Mouse (Mus musculus) olfactory bulb, adult 2 months (tissue): ENCODE results near the gene R3hdml. TPM values are rescaled to one million over a fixed set of nuclear protein-coding genes. Genes with fewer than 3 reads are reported as not detected.

Experiments used
- H3K27ac ChIP-seq: fragments of 200-500 bp; 2 replicates; pipeline ENCODE4 v1.5.1; 2012; ENCODE audit warnings: low read depth, low read length; ENCODE audit not compliant: insufficient read depth
- H3K4me1 ChIP-seq: fragments of 200-500 bp; 2 replicates; pipeline ENCODE4 v1.6.1; 2012; ENCODE audit warnings: low read length; ENCODE audit not compliant: control insufficient read depth, insufficient read depth
- H3K4me3 ChIP-seq: fragments of 200-500 bp; 2 replicates; pipeline ENCODE4 v1.5.1; 2012; ENCODE audit warnings: mild to moderate bottlenecking, low read depth, low read length, moderate library complexity; ENCODE audit not compliant: insufficient read depth
- CTCF ChIP-seq: fragments of 200-500 bp; IDR thresholded peaks from 2 replicates; pipeline ENCODE4 v1.5.1; 2012; ENCODE audit warnings: low read depth, mild to moderate bottlenecking, low read length, moderate library complexity; ENCODE audit not compliant: insufficient read depth
- POLR2A ChIP-seq: fragments of 200-500 bp; IDR thresholded peaks from 2 replicates; pipeline ENCODE4 v1.6.1; 2012; ENCODE audit warnings: mild to moderate bottlenecking, low read depth, low read length, moderate library complexity; ENCODE audit not compliant: insufficient read depth
- WGBS: fragments of 180-500 bp; shearing (Covaris S2); methylation state at CpG from one replicate; pipeline ENCODE4 v1.1.7; 2018; 5-methylcytosine and 5-hydroxymethylcytosine counted together
- polyA plus RNA-seq: library from polyadenylated mRNA; stranded (reverse); fragments of >200 nt; gene quantifications from 2 replicates; pipeline ENCODE4 v1.2.4, GENCODE M21; 2012; ENCODE audit warnings: low replicate concordance; ENCODE audit not compliant: missing spikeins, insufficient read depth, insufficient read length

R3hdml gene
- polyA plus RNA-seq, 1 experiment: not detected

DNA sequence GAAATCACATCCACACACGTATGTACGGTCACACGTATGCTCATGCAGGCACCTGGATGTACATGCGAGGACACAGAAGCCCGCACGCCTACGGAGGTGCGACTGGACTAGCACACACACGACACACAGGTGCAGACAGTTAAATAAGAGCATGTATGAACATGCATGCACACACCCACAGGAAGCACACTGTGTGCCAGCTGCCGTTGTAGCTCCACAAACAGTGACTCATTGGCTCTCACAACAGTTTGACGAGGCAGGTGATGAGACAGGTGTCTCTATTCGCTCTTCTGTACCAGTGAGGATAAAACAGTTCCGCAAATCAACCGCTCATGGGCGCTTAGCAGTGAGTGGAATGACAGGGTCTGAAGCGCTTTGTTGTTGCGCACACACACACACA is 1.5 kb upstream of the R3hdml start:
- WGBS: 90% methylated on average over 17 of the region's 17 CpGs
- Histone ChIP-seq H3K4me3 (no peak overlapping the region), H3K4me1 (no peaks in the 10 kb centered on the region), H3K27ac (no peak overlapping the region)
- TF ChIP-seq CTCF (no peak), POLR2A (no peak)

DNA sequence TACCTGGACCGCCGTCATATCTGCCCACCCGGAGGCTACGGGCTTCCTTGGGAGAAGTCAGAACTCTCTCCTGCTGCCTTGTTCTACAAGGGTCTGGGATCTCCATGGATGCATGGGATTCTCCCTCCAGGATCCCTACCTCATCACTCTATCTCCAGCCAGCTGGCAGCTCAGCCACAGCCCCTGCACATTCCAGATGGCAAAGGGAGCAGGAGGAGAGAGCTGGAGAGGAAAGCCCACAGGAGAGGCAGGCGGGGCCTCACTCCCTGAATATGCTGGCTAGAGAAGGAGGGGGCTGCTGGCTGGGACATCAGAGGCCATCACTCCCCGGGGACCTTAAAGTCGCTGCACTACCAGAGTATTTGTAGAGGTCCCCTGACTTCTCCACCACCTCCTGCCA is 767 bp upstream of the R3hdml start:
- TF ChIP-seq CTCF (no peak), POLR2A (no peak)
- H3K27ac ChIP-seq: no peak overlapping the region
- H3K4me1 ChIP-seq: no peaks in the 10 kb centered on the region
- WGBS: 69% methylated on average over 7 of the region's 7 CpGs
- H3K4me3 ChIP-seq: no peak overlapping the region

DNA sequence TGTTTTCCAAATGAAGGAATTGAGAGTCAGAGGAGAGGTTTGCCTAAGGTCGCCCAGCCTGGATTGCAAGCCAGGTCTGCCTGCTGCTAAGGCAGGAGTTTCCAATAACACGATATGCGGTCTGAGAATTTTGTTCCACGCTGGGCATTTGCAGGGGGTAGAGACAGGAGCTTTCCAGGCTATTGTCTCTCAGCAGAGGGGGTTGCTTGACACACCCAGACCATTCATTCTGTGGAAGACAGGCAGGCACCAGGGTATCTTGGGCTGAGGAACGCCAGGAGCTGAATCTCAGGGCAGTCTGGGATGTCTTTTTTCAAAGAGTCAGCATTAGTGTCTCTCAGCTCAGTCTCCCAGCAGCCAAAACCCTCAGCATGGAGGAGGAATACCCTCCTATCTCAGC is 913 bp downstream of the R3hdml start:
- no peak overlapping the region for H3K27ac ChIP-seq
- WGBS: 45% methylated on average over 5 of the region's 5 CpGs
- no peak overlapping the region for H3K4me3 ChIP-seq
- TF ChIP-seq CTCF (no peak), POLR2A (no peak)
- no peaks in the 10 kb centered on the region for H3K4me1 ChIP-seq

DNA sequence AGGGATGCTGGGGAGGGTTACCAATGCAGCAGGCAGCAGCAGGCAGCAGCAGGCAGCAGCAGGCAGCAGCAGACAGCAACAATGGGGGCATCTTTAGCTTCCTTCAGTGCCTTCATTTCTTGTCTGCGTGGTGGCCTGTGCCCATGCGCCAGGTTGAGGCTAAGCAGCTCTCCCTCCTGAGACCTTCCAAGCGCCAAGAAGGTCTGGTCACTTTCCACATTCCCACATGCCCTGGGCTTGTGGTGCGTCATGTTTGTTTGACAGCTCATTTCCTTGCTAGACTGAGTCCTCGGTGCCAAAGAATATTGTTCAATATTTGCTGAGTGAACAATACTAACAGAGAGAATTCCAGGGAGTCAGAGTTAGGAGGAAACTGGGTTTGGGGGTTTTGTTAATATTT is 1.9 kb downstream of the R3hdml start:
- Histone ChIP-seq H3K4me3 (no peak overlapping the region), H3K4me1 (no peaks in the 10 kb centered on the region), H3K27ac (no peak overlapping the region)
- 65% methylated on average over 5 of the region's 5 CpGs for WGBS
- TF ChIP-seq CTCF: no peak
- no peak for TF ChIP-seq POLR2A

DNA sequence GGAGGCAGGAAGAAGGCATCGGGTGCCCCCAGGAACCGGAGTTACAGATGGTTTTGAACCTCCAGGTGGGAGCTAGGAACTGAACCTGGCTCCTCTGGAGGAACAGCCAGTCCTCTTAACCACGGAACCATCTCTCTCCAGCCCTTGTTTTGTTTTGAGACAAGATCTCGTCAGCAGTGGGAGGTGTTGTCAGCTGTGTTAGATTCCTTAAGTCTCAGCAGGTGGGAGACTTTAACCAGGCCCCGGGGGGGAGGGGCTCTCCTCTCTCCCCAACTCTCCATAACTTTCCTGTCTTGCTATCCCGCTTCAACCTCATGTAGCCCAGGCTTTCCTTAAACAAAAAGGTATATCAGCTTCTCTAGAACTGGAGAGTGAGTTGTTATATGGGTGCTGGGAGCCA is 2.3 kb downstream of the R3hdml start:
- Histone ChIP-seq H3K27ac (no peak overlapping the region), H3K4me1 (no peaks in the 10 kb centered on the region), H3K4me3 (no peak overlapping the region)
- TF ChIP-seq POLR2A: no peak
- TF ChIP-seq CTCF: no peak
- WGBS: 58% methylated on average over 6 of the region's 6 CpGs

DNA sequence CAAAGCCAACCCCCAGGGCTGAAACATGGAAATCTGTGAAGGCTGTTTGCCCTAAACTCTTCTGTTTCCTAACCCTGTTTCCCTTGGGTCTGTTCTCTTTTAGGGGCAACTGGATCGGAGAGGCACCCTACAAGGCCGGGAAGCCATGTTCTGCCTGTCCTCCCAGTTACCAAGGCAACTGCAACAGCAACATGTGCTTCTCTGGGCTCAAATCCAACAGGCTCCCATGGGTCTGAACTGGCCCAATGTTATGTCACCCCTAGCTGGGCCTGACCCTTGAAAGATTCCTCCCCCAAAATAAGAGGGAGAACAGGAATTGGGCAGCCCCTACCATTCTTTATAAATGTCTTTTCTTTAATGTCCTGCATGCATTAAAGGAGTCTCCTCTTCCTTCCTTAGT is 10.1 kb downstream of the R3hdml start:
- 34% methylated on average over 2 of the region's 2 CpGs for WGBS

DNA sequence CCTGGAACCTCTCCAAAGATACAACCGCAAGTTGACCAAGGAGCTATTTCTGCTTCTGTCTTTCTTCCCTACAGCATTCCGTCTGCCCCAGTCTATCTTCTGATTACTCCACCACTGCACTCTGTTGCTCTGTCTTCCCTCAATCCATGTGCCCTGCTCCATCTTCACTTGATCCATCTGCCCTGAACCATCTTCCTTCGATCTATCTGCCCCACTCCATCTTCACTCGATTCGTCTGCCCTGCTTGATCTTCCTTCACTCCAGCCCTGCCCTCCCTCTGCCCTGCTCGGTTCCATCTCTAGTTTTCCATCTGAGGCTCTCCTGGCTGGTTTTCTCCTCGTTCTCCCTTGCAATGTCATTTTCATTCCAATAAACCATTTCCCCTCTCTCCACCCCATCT is 11.1 kb downstream of the R3hdml start:
- H3K4me1 ChIP-seq: no peaks in the 10 kb centered on the region
- TF ChIP-seq CTCF (no peak), POLR2A (no peak)
- H3K4me3 ChIP-seq: no peak overlapping the region
- no peak overlapping the region for H3K27ac ChIP-seq
- WGBS: 81% methylated on average over 7 of the region's 7 CpGs

More for the DNA sequence above, 10.1 kb downstream of the R3hdml start:
- TF ChIP-seq CTCF (no peak), POLR2A (no peak)
- Histone ChIP-seq H3K4me3 (no peak overlapping the region), H3K27ac (no peak overlapping the region), H3K4me1 (no peaks in the 10 kb centered on the region)

DNA sequence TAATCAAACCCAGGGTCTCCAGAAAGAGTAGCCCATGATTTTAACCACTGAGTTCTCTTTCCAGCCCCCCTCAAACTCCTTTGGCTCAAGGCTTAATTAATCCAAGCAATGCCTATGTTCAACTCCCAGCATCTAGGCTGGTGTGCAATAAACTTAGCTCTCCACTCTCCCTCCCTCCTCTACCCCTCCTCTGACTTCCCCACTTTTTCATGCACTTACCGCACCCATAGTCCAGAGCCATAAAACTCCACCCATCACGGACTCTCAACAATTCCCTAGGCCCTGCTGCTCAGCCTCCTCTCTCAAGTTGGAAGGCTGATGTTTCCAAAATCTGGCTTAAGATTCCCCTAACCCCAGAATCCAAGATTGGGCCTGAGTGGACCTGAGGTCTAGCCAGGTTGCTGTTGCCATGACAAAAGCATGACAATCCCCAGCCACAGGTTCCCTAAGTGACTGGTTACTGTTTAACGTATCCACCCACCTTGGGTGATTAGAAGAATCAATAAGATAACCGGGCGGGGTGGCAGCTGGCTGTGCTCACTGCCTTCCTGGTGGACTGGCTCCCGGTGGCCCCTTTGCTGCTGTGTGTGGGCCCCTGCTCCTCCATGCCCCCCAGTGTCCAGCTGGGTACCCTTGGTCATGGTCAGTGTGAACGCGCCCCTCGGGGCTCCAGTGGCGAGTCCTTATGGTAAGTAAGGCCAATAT is 14.3 kb downstream of the R3hdml start, which contains the start of gene Hnf4a:
TSS of gene Hnf4a (plus strand) at position 509 of the 705 bp plus-strand sequence.
- TF ChIP-seq CTCF: no peak
- no peak for TF ChIP-seq POLR2A
- WGBS: 89% methylated on average over 10 of the region's 10 CpGs

DNA sequence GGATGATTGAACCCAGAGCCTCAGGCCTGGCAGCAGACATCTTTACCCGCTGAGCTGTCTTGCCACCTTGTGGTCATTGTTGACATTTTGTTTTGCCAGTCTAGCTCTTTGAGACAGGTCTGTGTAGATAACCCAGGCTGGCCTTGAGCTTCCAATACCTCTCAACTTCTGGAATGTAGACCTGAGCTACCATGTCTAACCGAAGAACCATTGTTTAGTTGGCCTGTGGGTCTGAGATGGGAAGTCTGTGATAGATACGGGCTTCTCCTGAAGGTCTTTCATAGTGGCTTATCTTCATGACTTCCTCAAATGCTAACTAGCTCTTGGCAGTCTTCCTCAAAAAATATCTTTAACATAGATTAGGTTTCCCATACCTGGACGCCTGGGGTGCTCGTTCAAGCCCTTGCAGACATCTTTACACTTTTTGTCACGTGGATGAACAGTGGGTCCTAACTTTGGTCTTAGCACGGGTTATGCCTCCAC is 33.7 kb downstream of the R3hdml start:
- 94% methylated on average over 7 of the region's 7 CpGs for WGBS
- TF ChIP-seq POLR2A (no peak), CTCF (no peak)

More for the DNA sequence above, 14.3 kb downstream of the R3hdml start, which contains the start of gene Hnf4a:
- Histone ChIP-seq H3K4me3 (no peak within 1 kb of the TSS), H3K4me1 (no peaks in the 10 kb centered on the region), H3K27ac (no peak within 1 kb of the TSS)

More for the DNA sequence above, 33.7 kb downstream of the R3hdml start:
- Histone ChIP-seq H3K4me1 (no peaks in the 10 kb centered on the region), H3K4me3 (no peak overlapping the region), H3K27ac (no peak overlapping the region)
